Mouse (Mus musculus): ENCODE measurements at regions not wholly inside any gene's neighbourhood (a gene's known extent, or its start where the extent isn't known, plus 50 kb on each side); places are given as distances from the start of the nearest gene placed in this dataset.

- peaks cover 36% of the 10 kb centered on the region for H3K4me1 ChIP-seq
- H3K27ac ChIP-seq (replicated peaks): peak overlapping the region; percentile 29; the same call in 1 of the 2 replicates
- no peak overlapping the region for H3K4me3 ChIP-seq (replicated peaks)
- 9% methylated on average over 20 of the region's 21 CpGs for WGBS
- H3K9me3 ChIP-seq (replicated peaks): no peaks in the 10 kb centered on the region
- peak; percentile 76 for ATAC-seq (ENCODE audit: low FRiP score)
- 0 out of 2 replicates have a peak, but pooled peaks cover 4% of the 10 kb centered on the region for H3K27me3 ChIP-seq (replicated peaks)
- no peak overlapping the region for H3K9ac ChIP-seq (replicated peaks)
- peak overlapping the region; percentile 45 for H3K4me2 ChIP-seq
- no peaks in the 10 kb centered on the region for H3K36me3 ChIP-seq
Measured at GRCm38 (mm10) chr1:41157651-41158513, 352.5 kb downstream of the Tmem182 start.

GRCm38 (mm10) chr1:41165878-41166786 is 360.7 kb downstream of the Tmem182 start:
- H3K4me2 ChIP-seq: peak overlapping the region; percentile 15; the same call in 1 of the 2 replicates
- WGBS: 53% methylated on average over 12 of the region's 12 CpGs
- no peak for ATAC-seq (ENCODE audit: low FRiP score)
- no peak overlapping the region for H3K9ac ChIP-seq (replicated peaks)
- H3K4me1 ChIP-seq: no peaks in the 10 kb centered on the region
- no peaks in the 10 kb centered on the region for H3K27me3 ChIP-seq (replicated peaks)
- no peak overlapping the region for H3K4me3 ChIP-seq (replicated peaks)
- no peaks in the 10 kb centered on the region for H3K9me3 ChIP-seq (replicated peaks)
- no peak overlapping the region for H3K27ac ChIP-seq (replicated peaks)
- H3K36me3 ChIP-seq: no peaks in the 10 kb centered on the region

DNA sequence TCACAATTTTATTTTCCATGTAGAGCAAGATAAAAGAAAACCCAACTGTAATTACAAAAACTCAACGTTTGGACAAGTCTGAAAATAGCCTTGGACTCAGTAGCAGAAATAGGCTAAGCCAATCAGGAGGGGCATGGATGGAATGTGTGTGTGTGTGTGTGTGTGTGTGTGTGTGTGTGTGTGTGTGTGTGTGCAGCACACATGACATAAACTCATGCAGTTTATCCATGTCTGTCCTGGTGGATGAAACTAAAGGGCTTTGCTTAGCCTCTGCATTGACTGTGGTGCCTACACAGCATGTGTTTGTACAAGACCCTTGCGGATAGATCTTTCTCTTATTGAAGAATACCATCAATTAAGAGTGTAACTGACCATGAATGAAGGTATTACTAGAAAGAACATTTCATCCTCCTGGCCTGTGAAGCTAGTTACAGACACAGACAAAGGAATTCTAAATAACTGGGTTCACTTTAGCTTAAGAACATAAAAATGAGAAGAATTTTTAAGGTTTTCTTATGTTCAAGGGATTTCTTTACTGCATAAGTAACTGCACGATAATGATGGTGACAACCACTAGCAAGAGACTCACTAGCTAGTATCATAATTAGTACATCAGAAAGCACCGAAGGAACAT is 361.5 kb downstream of the Tmem182 start:
- peak overlapping the region; percentile 15; the same call in 1 of the 2 replicates for H3K4me2 ChIP-seq
- H3K36me3 ChIP-seq: no peaks in the 10 kb centered on the region
- H3K9ac ChIP-seq (replicated peaks): no peak overlapping the region
- no peak overlapping the region for H3K27ac ChIP-seq (replicated peaks)
- no peaks in the 10 kb centered on the region for H3K4me1 ChIP-seq
- no peaks in the 10 kb centered on the region for H3K27me3 ChIP-seq (replicated peaks)
- no peak for ATAC-seq (ENCODE audit: low FRiP score)
- no peak overlapping the region for H3K4me3 ChIP-seq (replicated peaks)
- H3K9me3 ChIP-seq (replicated peaks): no peaks in the 10 kb centered on the region
- whole genome bisulfite sequencing: 67% methylated on average over 4 of the region's 4 CpGs

DNA sequence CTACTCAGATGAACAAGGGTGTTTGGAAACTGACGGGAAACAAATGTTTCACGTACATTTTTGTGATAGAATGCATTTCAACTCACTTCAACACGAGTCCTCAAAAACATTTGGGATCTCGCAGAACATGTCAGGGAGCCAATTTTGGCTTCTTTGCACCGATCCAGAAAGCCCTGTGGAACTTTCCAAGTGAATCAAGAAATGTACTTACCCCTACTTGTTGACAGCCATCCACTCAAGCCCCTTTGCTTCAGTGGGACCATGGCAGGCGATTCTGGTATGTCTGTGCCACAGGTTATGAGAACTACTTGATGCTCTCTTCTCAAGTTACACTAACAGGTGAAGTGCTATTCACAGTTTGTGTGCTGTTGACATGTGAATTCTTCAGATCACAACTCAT is 381.6 kb downstream of the Tmem182 start:
- Histone ChIP-seq H3K4me2 (no peak overlapping the region), H3K27ac (replicated peaks) (no peak overlapping the region), H3K4me1 (no peaks in the 10 kb centered on the region), H3K27me3 (replicated peaks) (no peaks in the 10 kb centered on the region), H3K4me3 (replicated peaks) (no peak overlapping the region), H3K9ac (replicated peaks) (no peak overlapping the region), H3K9me3 (replicated peaks) (no peaks in the 10 kb centered on the region), H3K36me3 (no peaks in the 10 kb centered on the region)
- WGBS: 93% methylated on average over 6 of the region's 6 CpGs
- no peak for ATAC-seq (ENCODE audit: low FRiP score)

- Histone ChIP-seq H3K27ac (replicated peaks) (no peak overlapping the region), H3K4me3 (replicated peaks) (no peak overlapping the region), H3K27me3 (replicated peaks) (no peaks in the 10 kb centered on the region), H3K9ac (replicated peaks) (no peak overlapping the region), H3K4me1 (no peaks in the 10 kb centered on the region), H3K4me2 (no peak overlapping the region), H3K36me3 (no peaks in the 10 kb centered on the region), H3K9me3 (replicated peaks) (no peaks in the 10 kb centered on the region)
- WGBS: 81% methylated on average over 2 of the region's 2 CpGs
- no peak for ATAC-seq (ENCODE audit: low FRiP score)
Measured at GRCm38 (mm10) chr1:41212876-41213275, 407.5 kb downstream of the Tmem182 start.

GRCm38 (mm10) chr1:41225851-41226250 is 420.4 kb downstream of the Tmem182 start:
- H3K4me2 ChIP-seq: no peak overlapping the region
- H3K27ac ChIP-seq (replicated peaks): no peak overlapping the region
- H3K4me1 ChIP-seq: no peaks in the 10 kb centered on the region
- no peaks in the 10 kb centered on the region for H3K9me3 ChIP-seq (replicated peaks)
- ATAC-seq (ENCODE audit: low FRiP score): no peak
- H3K4me3 ChIP-seq (replicated peaks): no peak overlapping the region
- H3K36me3 ChIP-seq: no peaks in the 10 kb centered on the region
- H3K27me3 ChIP-seq (replicated peaks): no peaks in the 10 kb centered on the region
- WGBS: 89% methylated on average over 1 of the region's 1 CpGs
- H3K9ac ChIP-seq (replicated peaks): no peak overlapping the region

- H3K27me3 ChIP-seq (replicated peaks): no peaks in the 10 kb centered on the region
- no peaks in the 10 kb centered on the region for H3K36me3 ChIP-seq
- WGBS: 82% methylated on average over 7 of the region's 7 CpGs
- H3K4me3 ChIP-seq (replicated peaks): no peak overlapping the region
- no peak overlapping the region for H3K4me2 ChIP-seq
- no peaks in the 10 kb centered on the region for H3K9me3 ChIP-seq (replicated peaks)
- no peak overlapping the region for H3K27ac ChIP-seq (replicated peaks)
- no peak for ATAC-seq (ENCODE audit: low FRiP score)
- no peaks in the 10 kb centered on the region for H3K4me1 ChIP-seq
- H3K9ac ChIP-seq (replicated peaks): no peak overlapping the region
Measured at GRCm38 (mm10) chr1:41235335-41235734, 429.9 kb downstream of the Tmem182 start.

GRCm38 (mm10) chr1:41243000-41243399 is 437.6 kb downstream of the Tmem182 start:
- no peaks in the 10 kb centered on the region for H3K36me3 ChIP-seq
- no peak overlapping the region for H3K27ac ChIP-seq (replicated peaks)
- 30% methylated on average over 6 of the region's 6 CpGs for WGBS
- no peaks in the 10 kb centered on the region for H3K9me3 ChIP-seq (replicated peaks)
- no peak for ATAC-seq (ENCODE audit: low FRiP score)
- no peak overlapping the region for H3K4me3 ChIP-seq (replicated peaks)
- H3K27me3 ChIP-seq (replicated peaks): no peaks in the 10 kb centered on the region
- H3K4me2 ChIP-seq: no peak overlapping the region
- no peak overlapping the region for H3K9ac ChIP-seq (replicated peaks)
- no peaks in the 10 kb centered on the region for H3K4me1 ChIP-seq

- no peaks in the 10 kb centered on the region for H3K27me3 ChIP-seq (replicated peaks)
- WGBS: 92% methylated on average over 12 of the region's 12 CpGs
- no peak overlapping the region for H3K27ac ChIP-seq (replicated peaks)
Measured at GRCm38 (mm10) chr1:41244627-41245026, 439.2 kb downstream of the Tmem182 start.

GRCm38 (mm10) chr1:41264214-41264613 is 458.8 kb downstream of the Tmem182 start:
- WGBS: 41% methylated on average over 10 of the region's 10 CpGs
- Histone ChIP-seq H3K9ac (replicated peaks) (no peak overlapping the region), H3K4me3 (replicated peaks) (no peak overlapping the region), H3K27ac (replicated peaks) (no peak overlapping the region), H3K36me3 (no peaks in the 10 kb centered on the region), H3K4me1 (no peaks in the 10 kb centered on the region), H3K9me3 (replicated peaks) (no peaks in the 10 kb centered on the region), H3K27me3 (replicated peaks) (no peaks in the 10 kb centered on the region), H3K4me2 (no peak overlapping the region)
- ATAC-seq (ENCODE audit: low FRiP score): no peak

More at GRCm38 (mm10) chr1:41244627-41245026, 439.2 kb downstream of the Tmem182 start:
- Histone ChIP-seq H3K4me2 (no peak overlapping the region), H3K36me3 (no peaks in the 10 kb centered on the region), H3K4me3 (replicated peaks) (no peak overlapping the region), H3K9me3 (replicated peaks) (no peaks in the 10 kb centered on the region), H3K4me1 (no peaks in the 10 kb centered on the region), H3K9ac (replicated peaks) (no peak overlapping the region)
- ATAC-seq (ENCODE audit: low FRiP score): no peak

- 16% methylated on average over 4 of the region's 4 CpGs for WGBS
- Histone ChIP-seq H3K9me3 (replicated peaks) (no peaks in the 10 kb centered on the region), H3K36me3 (no peaks in the 10 kb centered on the region), H3K4me1 (peaks cover 21% of the 10 kb centered on the region), H3K4me3 (replicated peaks) (no peak overlapping the region), H3K4me2 (peak overlapping the region; percentile 24; the same call in 1 of the 2 replicates), H3K27ac (replicated peaks) (no peak overlapping the region), H3K9ac (replicated peaks) (no peak overlapping the region), H3K27me3 (replicated peaks) (no peaks in the 10 kb centered on the region)
- ATAC-seq (ENCODE audit: low FRiP score): peak; percentile 80
Measured at GRCm38 (mm10) chr1:41271111-41271730, 465.8 kb downstream of the Tmem182 start.

Measured in neural tube, embryonic 15.5 days (tissue).